Mouse (Mus musculus) bone marrow macrophage, adult 2 months (primary cell): ENCODE results near the gene L2hgdh. TPM values are rescaled to one million over a fixed set of nuclear protein-coding genes. Genes with fewer than 3 reads are reported as not detected.

ENCODE experiments used
- H3K27ac ChIP-seq: 2 replicates; pipeline ENCODE4 v1.5.1; 2012; ENCODE audit warnings: low read depth, low read length; ENCODE audit not compliant: insufficient read depth
- H3K4me1 ChIP-seq: 2 replicates; pipeline ENCODE4 v1.6.1; 2012; ENCODE audit warnings: low read length; ENCODE audit not compliant: control insufficient read depth, insufficient read depth
- H3K4me3 ChIP-seq: 2 replicates; pipeline ENCODE4 v1.5.1; 2012; ENCODE audit warnings: mild to moderate bottlenecking, low read length, moderate library complexity; ENCODE audit not compliant: insufficient read depth
- CTCF ChIP-seq: IDR thresholded peaks from 2 replicates; pipeline ENCODE4 v1.5.1; 2012; ENCODE audit warnings: low read depth, mild to moderate bottlenecking, low read length, moderate library complexity
- POLR2A ChIP-seq: IDR thresholded peaks from 2 replicates; pipeline ENCODE4 v1.6.1; 2012; ENCODE audit warnings: mild to moderate bottlenecking, low read depth, low read length, borderline replicate concordance
- polyA plus RNA-seq: library from polyadenylated mRNA; stranded (reverse); fragments of >200 nt; gene quantifications from 2 replicates; pipeline ENCODE4 v1.2.4, GENCODE M21; 2012; ENCODE audit not compliant: missing spikeins, insufficient read depth, insufficient read length

The L2hgdh gene
- 3.5 and 4.0 TPM in 2 replicates for polyA plus RNA-seq

- peaks cover 7% of the 10 kb centered on the region for H3K4me1 ChIP-seq
- peak within 1 kb of the TSS; percentile 69 for H3K27ac ChIP-seq
- H3K4me3 ChIP-seq, result peak within 1 kb of the TSS; percentile 88
- TF ChIP-seq POLR2A (no peak), CTCF (no peak)
Observed at GRCm38 (mm10) chr12:69724711-69725460, at the start of gene L2hgdh, which contains the start of gene Atp5s. TSS of gene L2hgdh (minus strand) at chr12:69724873. TSS of gene Atp5s (plus strand) at chr12:69724950.

GRCm38 (mm10) chr12:69768841-69769240, 44.2 kb upstream of the L2hgdh start:
- TF ChIP-seq POLR2A (no peak), CTCF (no peak)
- 0 out of 2 replicates have a peak, but pooled peaks cover 2% of the 10 kb centered on the region for H3K4me1 ChIP-seq
- no peak overlapping the region for H3K4me3 ChIP-seq
- no peak overlapping the region for H3K27ac ChIP-seq

DNA sequence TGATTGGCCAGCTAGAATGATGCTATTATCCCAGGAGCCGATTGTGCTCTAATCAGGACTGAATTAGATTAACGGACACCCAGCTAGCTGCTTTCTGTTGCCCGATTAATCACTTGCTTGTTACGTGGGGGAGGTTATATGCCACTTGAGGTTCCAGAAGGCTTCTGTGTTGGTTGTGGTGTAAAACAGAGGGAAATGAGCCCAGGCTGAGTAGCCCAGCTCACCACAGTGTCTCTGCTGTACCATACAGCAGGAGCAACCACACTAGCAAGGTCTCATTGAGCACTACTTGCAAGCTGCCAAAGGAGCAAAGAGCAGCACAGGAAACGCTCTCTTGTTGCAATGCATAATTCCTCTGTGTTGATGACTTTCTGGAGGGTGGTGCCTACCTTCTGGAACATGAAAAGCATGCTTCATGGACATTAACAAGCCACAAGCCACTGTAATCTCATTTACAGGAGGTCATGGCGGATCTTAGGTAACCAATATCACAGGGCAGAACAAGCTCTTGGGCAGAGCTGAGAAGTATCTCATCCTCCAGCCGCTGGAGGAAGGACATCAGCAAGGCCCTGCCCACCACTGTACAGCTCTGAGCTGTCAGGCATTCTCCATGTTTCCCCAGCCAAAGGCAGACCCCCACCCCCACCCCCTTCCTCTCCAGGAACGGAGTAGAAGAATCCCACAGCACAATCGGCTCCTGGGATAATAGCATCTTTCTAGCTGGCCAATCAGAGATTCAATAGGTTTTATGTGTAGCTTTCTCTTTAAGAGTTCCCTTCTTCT, 43.0 kb upstream of the L2hgdh start:
- TF ChIP-seq POLR2A (no peak), CTCF (no peak)
- Histone ChIP-seq H3K4me3 (no peak overlapping the region), H3K4me1 (0 out of 2 replicates have a peak, but pooled peaks cover 2% of the 10 kb centered on the region), H3K27ac (no peak overlapping the region)

DNA sequence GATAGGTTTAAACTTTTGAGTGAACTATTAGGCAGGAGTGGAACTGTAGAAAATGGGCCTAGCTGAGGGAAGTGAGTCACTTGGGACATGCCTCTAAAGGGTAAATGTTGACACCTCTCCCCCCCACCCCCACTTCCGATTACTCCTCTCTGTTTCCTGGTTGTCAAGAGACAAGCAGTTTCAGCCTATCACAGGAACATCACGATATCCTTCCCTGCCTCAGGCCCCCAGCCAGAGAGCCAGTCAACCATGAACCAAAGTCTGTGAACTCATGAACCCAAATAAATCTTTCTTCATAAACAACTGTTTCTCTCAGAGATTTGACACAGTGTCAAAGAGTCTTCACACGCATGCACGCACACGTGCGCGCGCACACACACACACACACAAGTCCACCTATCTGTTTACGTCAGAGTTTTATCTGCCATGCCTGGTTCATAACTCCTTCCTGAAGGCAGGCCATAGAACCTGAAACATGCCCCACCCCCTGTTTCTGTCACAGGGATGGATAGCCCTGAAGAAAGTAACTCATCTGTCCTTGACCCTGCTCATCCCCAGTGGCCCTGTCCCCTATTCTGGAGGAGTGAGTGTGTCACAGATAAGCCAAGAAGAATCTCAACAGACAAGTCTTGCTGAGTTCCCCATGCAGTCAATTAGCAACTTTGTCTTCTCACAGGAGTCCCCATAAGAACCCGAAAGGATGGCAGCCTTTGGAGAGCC, 41.7 kb upstream of the L2hgdh start:
- H3K4me1 ChIP-seq, result 0 out of 2 replicates have a peak, but pooled peaks cover 2% of the 10 kb centered on the region
- no peak overlapping the region for H3K4me3 ChIP-seq
- no peak for TF ChIP-seq CTCF
- no peak overlapping the region for H3K27ac ChIP-seq

DNA sequence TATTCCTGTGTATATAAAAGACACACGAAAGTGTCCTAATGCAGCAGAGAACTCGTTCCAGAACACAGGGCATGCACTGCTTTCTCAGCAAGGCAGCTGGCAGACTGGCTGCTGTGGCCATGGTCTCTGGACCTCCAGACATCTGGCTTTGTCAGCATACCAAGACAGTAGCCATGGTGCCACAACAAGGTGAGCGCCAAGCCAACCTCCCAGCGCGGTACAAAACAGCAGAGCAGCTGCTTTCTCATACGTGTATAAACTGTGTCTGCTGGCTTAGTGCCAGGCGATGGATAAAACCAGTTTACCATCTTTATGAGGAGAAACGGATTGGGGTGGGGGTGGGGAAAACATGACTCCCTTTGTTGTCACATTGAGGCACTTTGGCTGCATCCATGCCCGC, 40.9 kb upstream of the L2hgdh start:
- TF ChIP-seq POLR2A, result no peak
- TF ChIP-seq CTCF, result no peak
- Histone ChIP-seq H3K4me3 (no peak overlapping the region), H3K4me1 (0 out of 2 replicates have a peak, but pooled peaks cover 2% of the 10 kb centered on the region), H3K27ac (no peak overlapping the region)

DNA sequence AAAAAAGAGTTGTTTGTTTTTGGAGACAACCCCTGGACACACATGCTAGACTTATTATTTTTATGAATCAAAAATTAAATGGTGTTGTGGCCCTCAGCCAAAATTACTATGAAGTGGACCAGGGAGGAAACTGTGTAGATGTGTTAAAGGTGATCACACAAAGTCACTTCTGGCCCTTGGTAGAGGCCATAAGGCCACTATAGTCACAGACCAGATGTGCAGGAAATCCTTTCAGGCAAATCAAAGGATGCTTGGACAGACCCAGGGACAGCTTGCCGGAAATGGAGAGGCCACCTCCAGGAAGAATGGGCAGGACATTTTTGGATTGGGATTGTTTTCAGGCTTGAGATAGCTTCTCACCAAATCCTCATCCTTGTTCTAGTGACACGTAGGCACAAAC, 36.9 kb upstream of the L2hgdh start:
- Histone ChIP-seq H3K27ac (no peak overlapping the region), H3K4me1 (peaks cover 5% of the 10 kb centered on the region; the same call in 1 of the 2 replicates), H3K4me3 (no peak overlapping the region)
- TF ChIP-seq POLR2A, result no peak
- no peak for TF ChIP-seq CTCF

DNA sequence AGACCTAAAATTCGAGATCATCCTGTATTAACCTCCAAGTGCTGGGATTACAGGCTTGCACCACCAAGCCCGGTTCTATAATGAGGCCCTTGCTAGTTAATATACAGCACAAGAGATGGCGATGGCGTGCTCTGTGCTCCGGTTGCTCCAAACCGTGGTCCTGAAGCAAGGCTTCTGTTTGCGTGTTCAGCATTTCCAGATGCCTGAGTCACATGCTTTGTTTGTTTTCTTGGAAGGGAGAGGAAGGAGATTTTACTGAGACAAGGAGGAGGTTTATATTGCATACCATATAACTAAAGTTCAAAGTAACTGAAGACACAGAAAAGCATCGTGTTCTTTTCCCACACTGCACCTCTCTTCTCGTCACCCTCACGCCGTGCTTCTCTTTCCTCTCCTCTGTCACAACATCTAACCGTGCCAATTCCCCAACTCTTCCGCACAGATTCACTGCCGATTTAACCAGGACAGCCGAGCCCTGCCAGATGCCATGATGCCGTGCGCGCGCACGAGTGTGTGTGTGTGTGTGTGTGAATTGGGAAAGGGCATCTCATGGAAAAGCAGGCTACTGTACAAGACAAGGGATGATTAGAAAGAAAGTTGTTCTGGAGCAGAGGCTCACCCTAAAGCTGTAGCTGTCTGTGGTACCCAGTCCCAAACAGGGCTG, 36.2 kb upstream of the L2hgdh start:
- H3K27ac ChIP-seq, result no peak overlapping the region
- TF ChIP-seq CTCF (no peak), POLR2A (no peak)
- peaks cover 2% of the 10 kb centered on the region; the same call in 1 of the 2 replicates for H3K4me1 ChIP-seq
- no peak overlapping the region for H3K4me3 ChIP-seq

GRCm38 (mm10) chr12:69760014-69760413, 35.3 kb upstream of the L2hgdh start:
- no peak for TF ChIP-seq POLR2A
- no peak for TF ChIP-seq CTCF
- Histone ChIP-seq H3K4me3 (no peak overlapping the region), H3K27ac (no peak overlapping the region), H3K4me1 (peaks cover 2% of the 10 kb centered on the region; the same call in 1 of the 2 replicates)

DNA sequence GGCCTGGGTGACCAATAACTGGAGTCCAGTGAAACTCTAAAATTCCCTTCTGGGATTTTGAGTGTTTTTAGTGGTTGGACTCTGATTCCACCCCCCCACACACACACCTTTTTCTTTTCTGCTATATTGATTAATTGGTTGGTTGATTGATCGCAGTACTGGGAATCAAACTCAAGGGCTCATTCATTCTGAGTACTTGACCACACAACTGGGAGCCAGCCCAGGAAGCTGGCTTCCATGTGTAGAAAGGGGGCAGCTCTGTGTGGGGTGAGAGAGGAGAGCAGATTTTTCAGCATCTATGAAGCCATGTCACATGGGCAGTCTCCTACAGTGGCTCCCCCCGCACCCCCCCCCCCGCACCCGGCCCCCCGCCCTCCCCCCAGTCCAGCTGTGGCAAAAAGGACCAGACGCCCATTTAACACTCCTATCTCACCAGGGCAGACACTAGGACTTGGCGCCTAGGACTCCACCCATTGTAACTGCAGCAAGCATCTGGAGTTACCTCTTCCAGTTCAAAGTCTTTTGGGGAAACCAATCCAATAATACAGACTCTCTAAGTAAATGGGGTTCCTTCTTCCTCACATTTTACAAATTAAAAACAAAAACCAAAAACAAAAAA, 34.7 kb upstream of the L2hgdh start:
- H3K4me3 ChIP-seq, result no peak overlapping the region

More for the DNA sequence above, 34.7 kb upstream of the L2hgdh start:
- Histone ChIP-seq H3K27ac (no peak overlapping the region), H3K4me1 (peaks cover 2% of the 10 kb centered on the region; the same call in 1 of the 2 replicates)
- TF ChIP-seq POLR2A (no peak), CTCF (no peak)
